Mouse (Mus musculus): ENCODE measurements around the gene Thsd4. TPM values are rescaled to one million over a fixed set of nuclear protein-coding genes. Genes with fewer than 3 reads are reported as not detected.

Gene Thsd4
- polyA plus RNA-seq, 1 experiment from 2014 or later = 30.5 TPM

GRCm38 (mm10) chr9:60480052-60480451 lies 41.8 kb downstream of the Thsd4 start:
- Histone ChIP-seq H3K36me3 (no peaks in the 10 kb centered on the region), H3K27me3 (no peaks in the 10 kb centered on the region), H3K27ac (no peak overlapping the region; the same call in 1 of the 2 replicates), H3K4me3 (no peak overlapping the region), H3K4me2 (replicated peaks) (no peak overlapping the region), H3K9ac (no peak overlapping the region), H3K9me3 (no peaks in the 10 kb centered on the region), H3K4me1 (peaks cover 26% of the 10 kb centered on the region)
- WGBS = 19% methylated on average over 3 of the region's 3 CpGs
- ATAC-seq (ENCODE audit: low FRiP score, low read depth) = no peak

GRCm38 (mm10) chr9:60478806-60479205 lies 43.0 kb downstream of the Thsd4 start:
- no peaks in the 10 kb centered on the region for H3K36me3 ChIP-seq

GRCm38 (mm10) chr9:60477991-60478750 lies 43.7 kb downstream of the Thsd4 start:
- H3K36me3 ChIP-seq = no peaks in the 10 kb centered on the region
- H3K27ac ChIP-seq = no peak overlapping the region
- H3K27me3 ChIP-seq = no peaks in the 10 kb centered on the region
- H3K9me3 ChIP-seq = no peaks in the 10 kb centered on the region
- no peak overlapping the region for H3K4me3 ChIP-seq
- H3K4me2 ChIP-seq (replicated peaks) = no peak overlapping the region
- no peak overlapping the region for H3K9ac ChIP-seq
- 50% methylated on average over 14 of the region's 14 CpGs for WGBS
- no peak for ATAC-seq (ENCODE audit: low FRiP score, low read depth)
- H3K4me1 ChIP-seq = peaks cover 26% of the 10 kb centered on the region

More at GRCm38 (mm10) chr9:60478806-60479205, 43.0 kb downstream of the Thsd4 start:
- Histone ChIP-seq H3K4me2 (replicated peaks) (no peak overlapping the region), H3K27me3 (no peaks in the 10 kb centered on the region), H3K4me1 (peaks cover 26% of the 10 kb centered on the region), H3K27ac (no peak overlapping the region), H3K9me3 (no peaks in the 10 kb centered on the region), H3K9ac (no peak overlapping the region), H3K4me3 (no peak overlapping the region)
- no peak for ATAC-seq (ENCODE audit: low FRiP score, low read depth)
- 23% methylated on average over 6 of the region's 6 CpGs for WGBS

- Histone ChIP-seq H3K9me3 (no peaks in the 10 kb centered on the region), H3K27ac (no peak overlapping the region), H3K4me3 (no peak overlapping the region), H3K27me3 (0 out of 2 replicates have a peak, but pooled peaks cover 4% of the 10 kb centered on the region), H3K9ac (no peak overlapping the region), H3K36me3 (no peaks in the 10 kb centered on the region), H3K4me1 (peaks cover 15% of the 10 kb centered on the region), H3K4me2 (replicated peaks) (no peak overlapping the region)
- ATAC-seq (ENCODE audit: low FRiP score, low read depth) = no peak
- 88% methylated on average over 13 of the region's 13 CpGs for WGBS
These were observed 61.5 kb downstream of the Thsd4 start for GRCm38 (mm10) chr9:60460010-60460982.

- Histone ChIP-seq H3K4me3 (no peak overlapping the region), H3K9ac (no peak overlapping the region), H3K36me3 (no peaks in the 10 kb centered on the region), H3K4me2 (replicated peaks) (no peak overlapping the region), H3K27me3 (0 out of 2 replicates have a peak, but pooled peaks cover 4% of the 10 kb centered on the region), H3K4me1 (peaks cover 24% of the 10 kb centered on the region), H3K27ac (no peak overlapping the region), H3K9me3 (no peaks in the 10 kb centered on the region)
- 63% methylated on average over 14 of the region's 14 CpGs for WGBS
- no peak for ATAC-seq (ENCODE audit: low FRiP score, low read depth)
These were observed 63.3 kb downstream of the Thsd4 start for GRCm38 (mm10) chr9:60458468-60458962.

- Histone ChIP-seq H3K4me2 (replicated peaks) (no peak overlapping the region), H3K4me1 (peaks cover 24% of the 10 kb centered on the region), H3K4me3 (no peak overlapping the region), H3K9me3 (no peaks in the 10 kb centered on the region), H3K36me3 (no peaks in the 10 kb centered on the region), H3K27ac (no peak overlapping the region), H3K27me3 (0 out of 2 replicates have a peak, but pooled peaks cover 4% of the 10 kb centered on the region), H3K9ac (no peak overlapping the region; the same call in 1 of the 2 replicates)
- 65% methylated on average over 18 of the region's 18 CpGs for WGBS
- ATAC-seq (ENCODE audit: low FRiP score, low read depth) = no peak
These were observed 64.3 kb downstream of the Thsd4 start for GRCm38 (mm10) chr9:60457359-60458210.

- 76% methylated on average over 5 of the region's 5 CpGs for WGBS
- Histone ChIP-seq H3K9ac (no peak overlapping the region), H3K9me3 (no peaks in the 10 kb centered on the region), H3K27me3 (0 out of 2 replicates have a peak, but pooled peaks cover 4% of the 10 kb centered on the region), H3K36me3 (no peaks in the 10 kb centered on the region), H3K4me1 (peaks cover 24% of the 10 kb centered on the region), H3K4me3 (no peak overlapping the region), H3K27ac (no peak overlapping the region), H3K4me2 (replicated peaks) (no peak overlapping the region)
- ATAC-seq (ENCODE audit: low FRiP score, low read depth) = no peak
These were observed 65.2 kb downstream of the Thsd4 start for GRCm38 (mm10) chr9:60456651-60457050.

GRCm38 (mm10) chr9:60454406-60455076 lies 67.3 kb downstream of the Thsd4 start:
- ATAC-seq (ENCODE audit: low FRiP score, low read depth) = no peak; the same call in 1 of the 2 replicates
- no peak overlapping the region for H3K27ac ChIP-seq
- no peaks in the 10 kb centered on the region for H3K36me3 ChIP-seq
- 0 out of 2 replicates have a peak, but pooled peaks cover 4% of the 10 kb centered on the region for H3K27me3 ChIP-seq
- peaks cover 24% of the 10 kb centered on the region for H3K4me1 ChIP-seq
- no peak overlapping the region for H3K4me2 ChIP-seq (replicated peaks)
- WGBS = 62% methylated on average over 13 of the region's 13 CpGs
- no peak overlapping the region for H3K9ac ChIP-seq
- no peaks in the 10 kb centered on the region for H3K9me3 ChIP-seq
- no peak overlapping the region for H3K4me3 ChIP-seq

GRCm38 (mm10) chr9:60449498-60449897 lies 72.3 kb downstream of the Thsd4 start:
- 82% methylated on average over 3 of the region's 3 CpGs for WGBS
- no peaks in the 10 kb centered on the region for H3K36me3 ChIP-seq
- no peak for ATAC-seq (ENCODE audit: low FRiP score, low read depth)
- H3K27ac ChIP-seq = no peak overlapping the region
- H3K4me3 ChIP-seq = no peak overlapping the region
- no peaks in the 10 kb centered on the region for H3K9me3 ChIP-seq
- no peaks in the 10 kb centered on the region for H3K27me3 ChIP-seq
- peaks cover 27% of the 10 kb centered on the region for H3K4me1 ChIP-seq
- no peak overlapping the region for H3K4me2 ChIP-seq (replicated peaks)
- no peak overlapping the region for H3K9ac ChIP-seq

GRCm38 (mm10) chr9:60445821-60446220 lies 76.0 kb downstream of the Thsd4 start:
- H3K4me1 ChIP-seq = peaks cover 22% of the 10 kb centered on the region
- no peaks in the 10 kb centered on the region for H3K9me3 ChIP-seq
- 54% methylated on average over 4 of the region's 4 CpGs for WGBS
- H3K9ac ChIP-seq = no peak overlapping the region
- H3K4me3 ChIP-seq = no peak overlapping the region
- peak overlapping the region; percentile 23 for H3K27ac ChIP-seq
- no peak for ATAC-seq (ENCODE audit: low FRiP score, low read depth)
- no peaks in the 10 kb centered on the region for H3K27me3 ChIP-seq
- no peak overlapping the region; the same call in 1 of the 2 replicates for H3K4me2 ChIP-seq (replicated peaks)
- no peaks in the 10 kb centered on the region for H3K36me3 ChIP-seq
